Mouse (Mus musculus) limb, embryonic 12.5 days (tissue): Measurements from ENCODE around the gene Nhp2. TPM values are rescaled to one million over a fixed set of nuclear protein-coding genes. Genes with fewer than 3 reads are reported as not detected.
"Not testable (repeated sequence)": the region's sequence is repeated elsewhere in the genome, so short reads cannot be mapped to it uniquely, and the experiment has no call there.

Experiments used
- ATAC-seq: fragments of 200-750 bp; cut with Nextera tagmentation; 2 replicates; pipeline ENCODE4 v1.8.0; 2017; ENCODE audit warnings: low read depth, moderate TSS enrichment; ENCODE audit not compliant: insufficient number of reproducible peaks, insufficient read depth, low FRiP score, low TSS enrichment
- H3K27ac ChIP-seq: fragments of 300-500 bp; sonication (generic); 2 replicates; pipeline ENCODE4 v1.5.1; 2016; ENCODE audit warnings: mild to moderate bottlenecking, moderate library complexity
- H3K27me3 ChIP-seq: fragments of 300-500 bp; sonication (generic); 2 replicates; pipeline ENCODE4 v1.6.1; 2016; ENCODE audit warnings: mild to moderate bottlenecking, moderate library complexity
- H3K36me3 ChIP-seq: fragments of 300-500 bp; sonication (generic); 2 replicates; pipeline ENCODE4 v1.6.1; 2016; ENCODE audit warnings: mild to moderate bottlenecking, moderate library complexity
- H3K4me1 ChIP-seq: fragments of 300-500 bp; sonication (generic); replicated peaks from 2 replicates; pipeline ENCODE4 v1.6.1; 2016
- H3K4me2 ChIP-seq: fragments of 300-500 bp; sonication (generic); 2 replicates; pipeline ENCODE4 v1.6.1; 2016; ENCODE audit warnings: mild to moderate bottlenecking, moderate library complexity
- H3K4me3 ChIP-seq: fragments of 300-500 bp; sonication (generic); replicated peaks from 2 replicates; pipeline ENCODE4 v1.5.1; 2016; ENCODE audit warnings: mild to moderate bottlenecking
- H3K9ac ChIP-seq: fragments of 300-500 bp; sonication (generic); replicated peaks from 2 replicates; pipeline ENCODE4 v1.6.1; 2016; ENCODE audit warnings: mild to moderate bottlenecking, moderate library complexity
- H3K9me3 ChIP-seq: fragments of 300-500 bp; sonication (generic); 2 replicates; pipeline ENCODE4 v1.6.1; 2016; ENCODE audit warnings: mild to moderate bottlenecking, moderate library complexity
- WGBS: fragments of 180-500 bp; shearing (Covaris S2); methylation state at CpG from one replicate; pipeline ENCODE4 v1.1.7; 2016; 5-methylcytosine and 5-hydroxymethylcytosine counted together
- polyA plus RNA-seq: library from polyadenylated mRNA; unstranded; fragments of >200 nt; fragmentation: Nextera tagmentation; extraction: Ambion mirVana; gene quantifications from 2 replicates; pipeline ENCODE4 v1.2.1, GENCODE M21; 2016

Gene Nhp2
- polyA plus RNA-seq, 1 experiment from 2014 or later: 149 TPM

- H3K27ac ChIP-seq: peak within 1 kb of the TSS; percentile 97
- H3K9me3 ChIP-seq: no peaks in the 10 kb centered on the region
- H3K27me3 ChIP-seq: no peaks in the 10 kb centered on the region
- peaks cover 44% of the 10 kb centered on the region for H3K4me1 ChIP-seq
- peak; percentile 94 for ATAC-seq
- peak within 1 kb of the TSS; percentile 91 for H3K4me2 ChIP-seq
- WGBS: under 1% methylated on average over 86 of the region's 91 CpGs
- H3K9ac ChIP-seq: peak within 1 kb of the TSS; percentile 100
- peaks cover 40% of the 10 kb centered on the region for H3K36me3 ChIP-seq
- H3K4me3 ChIP-seq: peak within 1 kb of the TSS; percentile 100
Observed at GRCm38 (mm10) chr11:51606447-51607095, 13.0 kb upstream of the Nhp2 start, which contains the start of gene Hnrnpab. Gene Hnrnpab, minus strand, starts transcription at chr11:51606847.

- Histone ChIP-seq H3K9ac (peak overlapping the region; percentile 100), H3K36me3 (peaks cover 34% of the 10 kb centered on the region), H3K4me1 (peaks cover 38% of the 10 kb centered on the region), H3K27ac (peak overlapping the region; percentile 97), H3K4me3 (peak overlapping the region; percentile 100), H3K4me2 (peak overlapping the region; percentile 72), H3K27me3 (no peaks in the 10 kb centered on the region), H3K9me3 (no peaks in the 10 kb centered on the region)
- ATAC-seq: peak; percentile 62
- 10% methylated on average over 15 of the region's 15 CpGs for WGBS
Observed at GRCm38 (mm10) chr11:51607096-51607738, 12.3 kb upstream of the Nhp2 start.

GRCm38 (mm10) chr11:51609266-51609909, 10.1 kb upstream of the Nhp2 start:
- no peak for ATAC-seq
- 90% methylated on average over 3 of the region's 3 CpGs for WGBS

GRCm38 (mm10) chr11:51609940-51610339, 9.6 kb upstream of the Nhp2 start:
- not testable (repeated sequence) for H3K27ac ChIP-seq, H3K36me3 ChIP-seq, H3K9ac ChIP-seq, H3K9me3 ChIP-seq, ATAC-seq, H3K27me3 ChIP-seq, H3K4me2 ChIP-seq, H3K4me3 ChIP-seq
- peaks cover 13% of the 10 kb centered on the region for H3K4me1 ChIP-seq
- WGBS: 86% methylated on average over 5 of the region's 5 CpGs

More at GRCm38 (mm10) chr11:51609266-51609909, 10.1 kb upstream of the Nhp2 start:
- Histone ChIP-seq H3K4me3 (no peak overlapping the region), H3K27me3 (no peaks in the 10 kb centered on the region), H3K4me1 (peaks cover 17% of the 10 kb centered on the region), H3K9me3 (no peaks in the 10 kb centered on the region), H3K27ac (no peak overlapping the region), H3K36me3 (peaks cover 12% of the 10 kb centered on the region), H3K9ac (no peak overlapping the region), H3K4me2 (no peak overlapping the region)

GRCm38 (mm10) chr11:51614256-51614655, 5.3 kb upstream of the Nhp2 start:
- WGBS: 84% methylated on average over 8 of the region's 8 CpGs
- H3K4me1 ChIP-seq: peaks cover 11% of the 10 kb centered on the region

GRCm38 (mm10) chr11:51615129-51615528, 4.4 kb upstream of the Nhp2 start:
- no peaks in the 10 kb centered on the region for H3K36me3 ChIP-seq
- WGBS: 43% methylated on average over 7 of the region's 7 CpGs
- no peak for ATAC-seq

More at GRCm38 (mm10) chr11:51614256-51614655, 5.3 kb upstream of the Nhp2 start:
- H3K4me2 ChIP-seq: no peak overlapping the region
- no peaks in the 10 kb centered on the region for H3K36me3 ChIP-seq
- no peaks in the 10 kb centered on the region for H3K9me3 ChIP-seq
- no peaks in the 10 kb centered on the region for H3K27me3 ChIP-seq
- H3K27ac ChIP-seq: no peak overlapping the region
- ATAC-seq: no peak
- no peak overlapping the region for H3K9ac ChIP-seq
- no peak overlapping the region for H3K4me3 ChIP-seq

GRCm38 (mm10) chr11:51615601-51616000, 3.9 kb upstream of the Nhp2 start:
- WGBS: 3% methylated on average over 14 of the region's 14 CpGs
- H3K27me3 ChIP-seq: no peaks in the 10 kb centered on the region
- H3K9ac ChIP-seq: peak overlapping the region; percentile 57
- H3K4me2 ChIP-seq: peak overlapping the region; percentile 69
- H3K36me3 ChIP-seq: no peaks in the 10 kb centered on the region
- H3K4me3 ChIP-seq: peak overlapping the region; percentile 37
- peaks cover 18% of the 10 kb centered on the region for H3K4me1 ChIP-seq
- H3K27ac ChIP-seq: peak overlapping the region; percentile 80
- H3K9me3 ChIP-seq: no peaks in the 10 kb centered on the region
- ATAC-seq: no peak; the same call in 1 of the 2 replicates

More at GRCm38 (mm10) chr11:51615129-51615528, 4.4 kb upstream of the Nhp2 start:
- H3K27me3 ChIP-seq: no peaks in the 10 kb centered on the region
- H3K4me2 ChIP-seq: peak overlapping the region; percentile 69
- H3K4me1 ChIP-seq: peaks cover 13% of the 10 kb centered on the region
- H3K9ac ChIP-seq: peak overlapping the region; percentile 57
- no peaks in the 10 kb centered on the region for H3K9me3 ChIP-seq
- H3K27ac ChIP-seq: peak overlapping the region; percentile 80
- peak overlapping the region; percentile 37 for H3K4me3 ChIP-seq

- H3K9me3 ChIP-seq, ATAC-seq, H3K36me3 ChIP-seq, H3K27me3 ChIP-seq: not testable (repeated sequence)
- H3K4me2 ChIP-seq: peak overlapping the region; percentile 69
- H3K4me3 ChIP-seq: peak overlapping the region; percentile 37; the same call in 1 of the 2 replicates
- peaks cover 23% of the 10 kb centered on the region for H3K4me1 ChIP-seq
- H3K9ac ChIP-seq: peak overlapping the region; percentile 57; the same call in 1 of the 2 replicates
- H3K27ac ChIP-seq: peak overlapping the region; percentile 80; the same call in 1 of the 2 replicates
- WGBS: 95% methylated on average over 7 of the region's 7 CpGs
Observed at GRCm38 (mm10) chr11:51616113-51616512, 3.4 kb upstream of the Nhp2 start.

GRCm38 (mm10) chr11:51617693-51618092, 1.8 kb upstream of the Nhp2 start:
- no peak overlapping the region for H3K4me3 ChIP-seq
- no peaks in the 10 kb centered on the region for H3K9me3 ChIP-seq
- H3K27ac ChIP-seq: no peak overlapping the region
- no peak; the same call in 1 of the 2 replicates for ATAC-seq
- H3K27me3 ChIP-seq: no peaks in the 10 kb centered on the region
- 5% methylated on average over 4 of the region's 4 CpGs for WGBS
- no peak overlapping the region for H3K9ac ChIP-seq
- H3K36me3 ChIP-seq: peaks cover 14% of the 10 kb centered on the region
- H3K4me2 ChIP-seq: no peak overlapping the region
- H3K4me1 ChIP-seq: peaks cover 26% of the 10 kb centered on the region

- no peak overlapping the region for H3K9ac ChIP-seq
- peaks cover 26% of the 10 kb centered on the region for H3K36me3 ChIP-seq
- H3K4me1 ChIP-seq: peaks cover 26% of the 10 kb centered on the region
- 54% methylated on average over 8 of the region's 8 CpGs for WGBS
- no peak overlapping the region for H3K27ac ChIP-seq
- peak; percentile 60 for ATAC-seq
- peak overlapping the region; percentile 87 for H3K4me3 ChIP-seq
- peak overlapping the region; percentile 78 for H3K4me2 ChIP-seq
- H3K9me3 ChIP-seq: no peaks in the 10 kb centered on the region
- no peaks in the 10 kb centered on the region for H3K27me3 ChIP-seq
Observed at GRCm38 (mm10) chr11:51618894-51619408, 584 bp upstream of the Nhp2 start.

GRCm38 (mm10) chr11:51620084-51620483, 549 bp downstream of the Nhp2 start:
- Histone ChIP-seq H3K36me3 (peaks cover 38% of the 10 kb centered on the region), H3K4me1 (peaks cover 23% of the 10 kb centered on the region), H3K9ac (peak overlapping the region; percentile 75), H3K4me2 (peak overlapping the region; percentile 78), H3K4me3 (peak overlapping the region; percentile 87), H3K27me3 (no peaks in the 10 kb centered on the region), H3K27ac (peak overlapping the region; percentile 56; the same call in 1 of the 2 replicates), H3K9me3 (no peaks in the 10 kb centered on the region)
- no peak for ATAC-seq
- WGBS: 2% methylated on average over 11 of the region's 11 CpGs
